Mouse (Mus musculus) embryonic facial prominence, embryonic 10.5 days (tissue): ENCODE results near the gene Cyp27b1. TPM values are rescaled to one million over a fixed set of nuclear protein-coding genes. Genes with fewer than 3 reads are reported as not detected.

Experiments
- DNase-seq: peaks from one replicate; pipeline ENCODE4 v3.0.0-alpha.2; 2017; ENCODE audit warnings: low spot score
- H3K27ac ChIP-seq: fragments of 300-500 bp; sonication (generic); replicated peaks from 2 replicates; pipeline ENCODE4 v1.5.1; 2016; ENCODE audit warnings: mild to moderate bottlenecking
- H3K27me3 ChIP-seq: fragments of 300-500 bp; sonication (generic); replicated peaks from 2 replicates; pipeline ENCODE4 v1.6.1; 2016; ENCODE audit warnings: low read depth, mild to moderate bottlenecking; ENCODE audit not compliant: poor library complexity, severe bottlenecking
- H3K36me3 ChIP-seq: fragments of 300-500 bp; sonication (generic); replicated peaks from 2 replicates; pipeline ENCODE4 v1.6.1; 2016; ENCODE audit warnings: mild to moderate bottlenecking, moderate library complexity
- H3K4me1 ChIP-seq: fragments of 300-500 bp; sonication (generic); 2 replicates; pipeline ENCODE4 v1.6.1; 2016
- H3K4me3 ChIP-seq: fragments of 300-500 bp; sonication (generic); 2 replicates; pipeline ENCODE4 v1.5.1; 2016; ENCODE audit warnings: mild to moderate bottlenecking, moderate library complexity
- H3K9me3 ChIP-seq: fragments of 300-500 bp; sonication (generic); 2 replicates; pipeline ENCODE4 v1.6.1; 2016; ENCODE audit warnings: mild to moderate bottlenecking
- WGBS: fragments of 180-500 bp; shearing (Covaris S2); methylation state at CpG from one replicate; pipeline ENCODE4 v1.1.7; 2016; 5-methylcytosine and 5-hydroxymethylcytosine counted together
- polyA plus RNA-seq: library from polyadenylated mRNA; unstranded; fragments of >200 nt; fragmentation: Nextera tagmentation; extraction: Ambion mirVana; gene quantifications from 2 replicates; pipeline ENCODE4 v1.2.1, GENCODE M21; 2016

Cyp27b1 gene
- polyA plus RNA-seq, 1 experiment from 2014 or later = 0.14 TPM

GRCm38 (mm10) chr10:127076082-127076481 is 28.0 kb downstream of the Cyp27b1 start:
- 49% methylated on average over 4 of the region's 4 CpGs for WGBS
- Histone ChIP-seq H3K27ac (no peak overlapping the region), H3K36me3 (no peaks in the 10 kb centered on the region), H3K9me3 (no peaks in the 10 kb centered on the region), H3K27me3 (peaks cover 64% of the 10 kb centered on the region), H3K4me3 (no peak overlapping the region), H3K4me1 (peaks cover 53% of the 10 kb centered on the region)
- no peak for DNase-seq

DNA sequence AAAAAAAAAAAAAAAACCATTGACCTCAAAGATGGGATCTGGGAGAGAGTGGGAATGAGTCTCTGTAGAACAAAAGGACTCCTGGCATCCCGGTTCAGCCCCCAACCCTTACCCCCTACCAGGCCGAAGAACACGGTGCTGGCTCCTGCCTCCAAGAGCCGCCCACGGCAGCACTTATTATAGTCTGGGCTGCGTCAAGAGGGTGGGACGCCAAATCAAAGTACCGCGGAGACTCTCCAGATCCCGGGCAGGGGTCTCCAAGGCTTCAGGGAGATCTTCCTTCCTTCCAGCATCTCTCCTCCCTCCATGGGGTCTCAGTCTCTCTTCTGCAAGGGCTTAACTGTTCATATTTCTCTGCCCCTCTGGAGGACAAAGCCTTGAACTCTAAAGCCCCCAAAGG is 29.5 kb downstream of the Cyp27b1 start:
- WGBS = 6% methylated on average over 10 of the region's 10 CpGs
- H3K27me3 ChIP-seq = peaks cover 78% of the 10 kb centered on the region
- no peak overlapping the region for H3K27ac ChIP-seq
- peaks cover 61% of the 10 kb centered on the region for H3K4me1 ChIP-seq
- peak overlapping the region; percentile 72; the same call in 1 of the 2 replicates for H3K4me3 ChIP-seq
- H3K36me3 ChIP-seq = no peaks in the 10 kb centered on the region
- no peaks in the 10 kb centered on the region for H3K9me3 ChIP-seq
- DNase-seq = no peak

GRCm38 (mm10) chr10:127078001-127078676 is 30.1 kb downstream of the Cyp27b1 start:
- Histone ChIP-seq H3K4me1 (peaks cover 61% of the 10 kb centered on the region), H3K36me3 (no peaks in the 10 kb centered on the region), H3K27ac (no peak overlapping the region), H3K4me3 (peak overlapping the region; percentile 72), H3K9me3 (no peaks in the 10 kb centered on the region), H3K27me3 (peaks cover 84% of the 10 kb centered on the region)
- DNase-seq = no peak
- 3% methylated on average over 12 of the region's 12 CpGs for whole genome bisulfite sequencing

GRCm38 (mm10) chr10:127078677-127079575 is 30.9 kb downstream of the Cyp27b1 start:
- H3K27me3 ChIP-seq = peaks cover 92% of the 10 kb centered on the region
- under 1% methylated on average over 48 of the region's 49 CpGs for WGBS

DNA sequence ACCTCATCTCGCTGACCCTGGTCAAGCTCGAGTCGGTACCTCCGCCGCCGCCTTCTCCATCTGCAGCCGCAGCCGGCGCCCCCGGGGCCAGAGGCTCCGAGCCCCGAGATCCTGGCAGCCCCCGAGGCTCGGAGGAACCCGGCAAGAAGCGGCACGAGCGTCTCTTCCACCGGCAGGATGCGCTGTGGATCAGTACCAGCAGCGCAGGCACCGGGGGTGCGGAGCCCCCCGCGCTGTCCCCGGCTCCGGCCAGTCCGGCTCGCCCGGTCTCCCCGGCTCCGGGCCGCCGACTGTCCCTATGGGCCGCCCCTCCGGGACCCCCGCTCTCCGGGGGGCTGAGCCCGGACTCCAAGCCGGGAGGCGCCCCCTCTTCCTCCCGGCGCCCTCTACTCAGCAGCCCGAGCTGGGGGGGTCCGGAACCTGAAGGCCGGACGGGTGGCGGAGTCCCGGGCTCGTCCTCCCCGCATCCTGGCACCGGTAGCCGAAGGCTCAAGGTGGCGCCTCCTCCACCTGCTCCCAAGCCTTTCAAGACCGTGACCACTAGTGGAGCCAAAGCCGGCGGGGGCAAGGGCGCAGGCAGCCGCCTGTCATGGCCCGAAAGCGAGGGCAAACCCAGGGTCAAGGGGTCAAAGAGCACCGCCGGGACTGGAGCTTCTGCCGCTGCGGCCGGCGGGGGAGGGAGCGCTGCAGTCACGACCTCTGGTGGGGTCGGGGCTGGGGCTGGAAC is 31.8 kb downstream of the Cyp27b1 start:
- H3K4me1 ChIP-seq = peaks cover 65% of the 10 kb centered on the region
- peak overlapping the region; percentile 71 for H3K27ac ChIP-seq
- peak overlapping the region; percentile 72 for H3K4me3 ChIP-seq
- H3K27me3 ChIP-seq = peaks cover 100% of the 10 kb centered on the region
- no peaks in the 10 kb centered on the region for H3K9me3 ChIP-seq
- WGBS = 1% methylated on average over 70 of the region's 70 CpGs
- peak; percentile 60 for DNase-seq
- no peaks in the 10 kb centered on the region for H3K36me3 ChIP-seq

More at GRCm38 (mm10) chr10:127078677-127079575, 30.9 kb downstream of the Cyp27b1 start:
- Histone ChIP-seq H3K4me3 (peak overlapping the region; percentile 72), H3K9me3 (no peaks in the 10 kb centered on the region), H3K36me3 (no peaks in the 10 kb centered on the region), H3K4me1 (peaks cover 65% of the 10 kb centered on the region), H3K27ac (peak overlapping the region; percentile 71)
- DNase-seq = peak; percentile 77

DNA sequence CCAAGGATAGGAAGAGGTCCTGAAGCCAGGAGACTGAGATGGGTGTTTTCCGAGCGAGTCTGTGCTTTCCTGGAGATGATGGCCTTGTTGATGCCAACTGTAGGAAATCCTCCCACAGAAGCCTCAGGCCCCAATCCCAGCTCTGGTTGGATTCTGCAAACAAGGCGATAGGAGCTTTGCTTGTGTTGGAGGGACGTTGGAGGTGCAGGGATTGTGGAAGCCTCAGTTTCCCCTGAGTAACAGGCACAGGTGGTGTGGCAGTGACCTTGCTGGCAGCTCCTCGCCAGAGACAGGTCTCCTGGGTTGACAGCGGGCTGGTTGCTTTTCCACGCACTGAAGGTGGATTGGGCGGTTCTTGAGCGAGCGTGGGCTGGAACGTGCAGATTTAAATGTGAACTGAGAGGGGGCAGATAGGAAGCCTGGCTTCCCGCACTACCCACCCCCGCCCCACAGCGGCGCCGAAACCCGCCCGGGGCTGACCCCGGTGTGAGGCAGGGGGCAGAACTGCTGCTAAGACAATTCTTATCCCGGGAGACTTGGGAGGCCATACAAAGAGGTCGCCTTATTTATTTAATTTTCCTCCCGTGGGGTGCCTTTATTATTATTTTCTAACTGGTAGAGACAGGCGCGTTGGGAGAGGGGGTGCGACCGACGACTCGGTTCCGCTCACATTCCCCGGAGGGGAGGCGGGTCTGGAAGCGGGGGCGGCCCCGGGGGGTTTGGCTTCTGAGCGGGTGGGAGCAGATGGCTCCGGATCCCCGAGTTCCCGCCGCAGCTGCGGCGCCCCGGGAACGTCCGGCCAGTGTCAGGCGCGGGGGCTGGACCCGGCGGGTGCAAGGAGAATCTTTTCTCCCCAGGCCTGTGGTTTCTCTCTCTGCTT is 33.1 kb downstream of the Cyp27b1 start:
- H3K4me1 ChIP-seq = peaks cover 56% of the 10 kb centered on the region
- 3% methylated on average over 48 of the region's 48 CpGs for WGBS
- peaks cover 93% of the 10 kb centered on the region for H3K27me3 ChIP-seq
- no peaks in the 10 kb centered on the region for H3K36me3 ChIP-seq
- peak; percentile 44 for DNase-seq
- H3K4me3 ChIP-seq = peak overlapping the region; percentile 72
- H3K27ac ChIP-seq = no peak overlapping the region
- H3K9me3 ChIP-seq = no peaks in the 10 kb centered on the region

DNA sequence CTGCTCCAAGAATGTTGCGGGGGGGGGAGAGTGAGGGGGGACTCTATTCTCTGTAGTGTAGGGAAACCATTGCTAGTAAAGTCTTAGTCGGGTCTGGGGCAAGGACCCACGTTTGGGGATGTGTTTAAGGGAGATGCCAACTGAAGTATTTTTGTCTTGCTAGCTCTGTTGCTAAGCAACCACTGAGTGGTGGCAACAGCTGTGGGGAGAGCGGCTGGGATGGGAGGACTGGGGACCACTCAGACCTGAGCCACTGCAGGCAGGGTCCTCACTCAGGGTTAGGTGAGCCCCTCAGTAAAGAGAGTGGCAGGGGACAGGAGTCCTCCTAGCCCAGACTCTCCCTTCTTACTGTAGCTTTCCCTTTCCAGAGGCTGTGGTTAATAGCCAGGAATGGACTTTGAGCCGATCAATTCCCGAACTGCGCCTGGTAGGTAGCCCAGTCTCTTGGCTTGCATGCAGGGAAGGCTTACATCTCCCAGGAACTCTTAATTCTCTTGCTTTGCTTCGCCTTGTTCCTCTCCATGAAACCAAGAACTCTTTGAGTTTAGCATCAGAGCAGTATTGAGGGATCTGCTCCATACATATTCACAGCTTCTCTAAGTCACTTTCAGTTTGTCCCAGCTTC is 34.1 kb downstream of the Cyp27b1 start:
- 33% methylated on average over 8 of the region's 8 CpGs for WGBS
- peak overlapping the region; percentile 72; the same call in 1 of the 2 replicates for H3K4me3 ChIP-seq
- peaks cover 91% of the 10 kb centered on the region for H3K27me3 ChIP-seq
- H3K36me3 ChIP-seq = no peaks in the 10 kb centered on the region
- no peak overlapping the region for H3K27ac ChIP-seq
- H3K4me1 ChIP-seq = peaks cover 52% of the 10 kb centered on the region
- no peaks in the 10 kb centered on the region for H3K9me3 ChIP-seq
- peak; percentile 64 for DNase-seq

DNA sequence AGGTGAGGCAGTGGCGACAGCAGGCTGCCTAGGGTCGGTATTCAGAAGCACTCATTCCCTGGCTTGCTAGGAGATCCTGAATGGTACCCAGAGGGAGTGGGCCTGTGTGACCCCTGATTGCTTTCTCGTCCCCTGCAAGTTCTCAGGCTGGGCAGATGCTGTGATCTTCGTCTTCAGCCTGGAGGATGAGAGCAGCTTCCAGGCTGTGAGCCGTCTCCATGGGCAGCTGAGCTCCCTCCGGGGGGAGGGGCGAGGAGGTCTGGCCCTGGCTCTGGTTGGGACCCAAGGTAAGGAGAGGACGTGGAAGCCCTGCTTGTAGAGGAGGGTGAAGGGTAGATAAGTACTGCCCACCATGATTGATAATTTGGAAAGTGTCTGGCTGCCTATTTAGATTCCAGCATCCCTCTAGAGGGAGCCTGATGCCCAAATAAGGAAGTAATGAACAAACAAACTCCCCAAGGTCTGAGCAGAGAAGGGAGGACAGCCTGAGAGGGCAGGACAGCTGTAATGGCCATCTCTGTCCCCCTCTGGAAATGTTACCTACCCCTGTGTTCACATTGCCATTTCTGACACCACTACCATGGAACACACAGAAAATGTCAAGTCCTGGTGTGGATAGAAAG is 35.4 kb downstream of the Cyp27b1 start:
- H3K27ac ChIP-seq = no peak overlapping the region
- peaks cover 43% of the 10 kb centered on the region for H3K4me1 ChIP-seq
- H3K4me3 ChIP-seq = 0 out of 2 replicates have a peak overlapping the region, but pooled peaks have one; percentile 3
- no peaks in the 10 kb centered on the region for H3K9me3 ChIP-seq
- H3K36me3 ChIP-seq = no peaks in the 10 kb centered on the region
- no peak for DNase-seq
- peaks cover 91% of the 10 kb centered on the region for H3K27me3 ChIP-seq
- WGBS = 32% methylated on average over 8 of the region's 8 CpGs

DNA sequence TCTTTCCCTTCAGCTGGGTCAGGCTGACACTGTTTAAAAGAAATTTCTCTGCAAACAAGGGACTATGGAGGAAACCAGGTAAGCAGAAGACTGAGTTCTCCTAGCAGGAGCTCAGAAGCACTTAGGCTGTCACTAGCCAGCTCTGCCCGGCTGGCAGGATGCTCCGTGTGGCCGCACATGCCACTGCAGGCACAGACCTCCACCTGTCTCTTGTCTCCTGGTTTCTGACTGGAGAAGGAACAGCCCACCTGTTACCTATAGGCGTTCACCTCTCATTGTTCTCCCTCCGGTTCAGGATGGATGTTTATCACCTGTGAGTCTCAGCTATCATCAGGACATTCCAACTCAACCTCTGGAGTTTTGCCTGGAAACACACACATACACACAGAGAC is 35.9 kb downstream of the Cyp27b1 start:
- peaks cover 91% of the 10 kb centered on the region for H3K27me3 ChIP-seq
- no peak overlapping the region for H3K27ac ChIP-seq
- 54% methylated on average over 5 of the region's 5 CpGs for WGBS
- H3K9me3 ChIP-seq = no peaks in the 10 kb centered on the region
- H3K36me3 ChIP-seq = no peaks in the 10 kb centered on the region
- peaks cover 37% of the 10 kb centered on the region for H3K4me1 ChIP-seq
- no peak for DNase-seq
- H3K4me3 ChIP-seq = no peak overlapping the region

DNA sequence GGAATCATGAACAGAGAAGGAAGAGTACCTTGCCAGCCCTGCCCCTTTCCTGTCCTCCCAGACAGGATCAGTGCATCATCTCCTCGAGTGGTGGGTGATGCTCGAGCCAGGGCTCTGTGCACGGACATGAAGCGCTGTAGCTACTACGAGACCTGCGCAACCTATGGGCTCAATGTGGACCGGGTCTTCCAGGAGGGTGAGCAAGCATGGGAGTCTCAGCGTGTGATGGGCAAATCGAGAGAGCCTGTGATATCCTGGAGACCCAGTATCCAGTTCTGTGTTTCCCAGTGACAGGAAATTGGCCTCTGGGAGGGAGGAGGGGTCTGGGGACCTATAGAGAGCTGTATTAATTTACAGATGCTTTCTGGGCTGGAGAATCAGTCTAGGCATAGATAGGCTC is 37.0 kb downstream of the Cyp27b1 start:
- no peaks in the 10 kb centered on the region for H3K9me3 ChIP-seq
- peaks cover 91% of the 10 kb centered on the region for H3K27me3 ChIP-seq
- no peak overlapping the region for H3K27ac ChIP-seq
- H3K36me3 ChIP-seq = no peaks in the 10 kb centered on the region
- H3K4me1 ChIP-seq = peaks cover 26% of the 10 kb centered on the region
- no peak overlapping the region for H3K4me3 ChIP-seq
- 81% methylated on average over 9 of the region's 9 CpGs for WGBS
- DNase-seq = no peak

GRCm38 (mm10) chr10:127085633-127086032 is 37.6 kb downstream of the Cyp27b1 start:
- Histone ChIP-seq H3K27me3 (peaks cover 91% of the 10 kb centered on the region), H3K27ac (no peak overlapping the region), H3K4me3 (no peak overlapping the region), H3K36me3 (no peaks in the 10 kb centered on the region), H3K9me3 (no peaks in the 10 kb centered on the region), H3K4me1 (peaks cover 26% of the 10 kb centered on the region)
- no peak for DNase-seq
- 78% methylated on average over 6 of the region's 6 CpGs for WGBS
